Mouse (Mus musculus): ENCODE results near the gene Noxred1.

DNA sequence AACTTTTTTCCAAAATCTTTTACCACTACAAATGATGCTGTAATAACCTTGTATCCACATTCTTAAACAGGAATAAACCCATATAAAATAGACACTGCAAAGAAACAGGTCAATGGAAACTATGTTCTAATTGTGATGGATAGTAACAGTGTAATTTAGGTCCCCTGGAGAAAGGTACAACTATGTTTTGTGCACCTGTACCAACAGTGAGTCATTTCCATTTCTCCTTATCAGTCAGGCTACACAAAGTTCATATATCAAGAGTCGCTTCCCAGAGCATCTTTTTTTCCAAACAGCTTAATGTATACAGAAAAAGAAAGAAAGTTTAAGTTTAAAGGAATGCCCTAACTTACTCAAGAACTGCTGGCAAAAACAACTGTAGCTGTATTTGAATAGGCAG, 43.5 kb downstream of the Noxred1 start:
- TF ChIP-seq CTCF (conservative IDR thresholded peaks at IDR 0.05; ENCODE audit: low read length): no peak
- no peak for TF ChIP-seq POU5F1 (IDR thresholded peaks at IDR 0.05; ENCODE audit: borderline replicate concordance, low read length)
- TF ChIP-seq NANOG (IDR thresholded peaks at IDR 0.05; ENCODE audit: borderline replicate concordance, low read length): no peak

Measured in E14TG2a.4 (cell line).